Mouse (Mus musculus) intestine, embryonic 15.5 days (tissue): Measurements from ENCODE around the gene Rabif. TPM values are rescaled to one million over a fixed set of nuclear protein-coding genes. Genes with fewer than 3 reads are reported as not detected.
A peak's percentile ranks its signal among the peaks of the same experiment; 100 is the strongest.

Experiments
- ATAC-seq: fragments of 200-750 bp; cut with Nextera tagmentation; 2 replicates; pipeline ENCODE4 v1.8.0; 2017; ENCODE audit warnings: moderate TSS enrichment, moderate library complexity
- H3K27ac ChIP-seq: fragments of 300-500 bp; sonication (generic); 2 replicates; pipeline ENCODE4 v1.5.1; 2015; ENCODE audit warnings: mild to moderate bottlenecking, inconsistent platforms
- H3K27me3 ChIP-seq: fragments of 300-500 bp; sonication (generic); replicated peaks from 2 replicates; pipeline ENCODE4 v1.6.1; 2015; ENCODE audit warnings: inconsistent platforms
- H3K36me3 ChIP-seq: fragments of 300-500 bp; sonication (generic); 2 replicates; pipeline ENCODE4 v1.6.1; 2015; ENCODE audit warnings: inconsistent platforms
- H3K4me1 ChIP-seq: fragments of 300-500 bp; sonication (generic); replicated peaks from 2 replicates; pipeline ENCODE4 v1.6.1; 2015; ENCODE audit warnings: inconsistent platforms
- H3K4me2 ChIP-seq: fragments of 300-500 bp; sonication (generic); replicated peaks from 2 replicates; pipeline ENCODE4 v1.6.1; 2015; ENCODE audit warnings: mild to moderate bottlenecking, inconsistent platforms
- H3K4me3 ChIP-seq: fragments of 300-500 bp; sonication (generic); replicated peaks from 2 replicates; pipeline ENCODE4 v1.5.1; 2015; ENCODE audit warnings: inconsistent platforms
- H3K9ac ChIP-seq: fragments of 300-500 bp; sonication (generic); 2 replicates; pipeline ENCODE4 v1.6.1; 2015; ENCODE audit warnings: inconsistent platforms
- H3K9me3 ChIP-seq: fragments of 300-500 bp; sonication (generic); 2 replicates; pipeline ENCODE4 v1.6.1; 2016; ENCODE audit warnings: inconsistent platforms
- WGBS: fragments of 180-500 bp; shearing (Covaris S2); methylation state at CpG from one replicate; pipeline ENCODE4 v1.1.7; 2015; 5-methylcytosine and 5-hydroxymethylcytosine counted together
- polyA plus RNA-seq: library from polyadenylated mRNA; unstranded; fragments of >200 nt; fragmentation: Nextera tagmentation; extraction: Ambion mirVana; gene quantifications from 2 replicates; pipeline ENCODE4 v1.2.1, GENCODE M21; 2015

The Rabif gene
- polyA plus RNA-seq, 1 experiment from 2014 or later = 38.7 TPM

DNA sequence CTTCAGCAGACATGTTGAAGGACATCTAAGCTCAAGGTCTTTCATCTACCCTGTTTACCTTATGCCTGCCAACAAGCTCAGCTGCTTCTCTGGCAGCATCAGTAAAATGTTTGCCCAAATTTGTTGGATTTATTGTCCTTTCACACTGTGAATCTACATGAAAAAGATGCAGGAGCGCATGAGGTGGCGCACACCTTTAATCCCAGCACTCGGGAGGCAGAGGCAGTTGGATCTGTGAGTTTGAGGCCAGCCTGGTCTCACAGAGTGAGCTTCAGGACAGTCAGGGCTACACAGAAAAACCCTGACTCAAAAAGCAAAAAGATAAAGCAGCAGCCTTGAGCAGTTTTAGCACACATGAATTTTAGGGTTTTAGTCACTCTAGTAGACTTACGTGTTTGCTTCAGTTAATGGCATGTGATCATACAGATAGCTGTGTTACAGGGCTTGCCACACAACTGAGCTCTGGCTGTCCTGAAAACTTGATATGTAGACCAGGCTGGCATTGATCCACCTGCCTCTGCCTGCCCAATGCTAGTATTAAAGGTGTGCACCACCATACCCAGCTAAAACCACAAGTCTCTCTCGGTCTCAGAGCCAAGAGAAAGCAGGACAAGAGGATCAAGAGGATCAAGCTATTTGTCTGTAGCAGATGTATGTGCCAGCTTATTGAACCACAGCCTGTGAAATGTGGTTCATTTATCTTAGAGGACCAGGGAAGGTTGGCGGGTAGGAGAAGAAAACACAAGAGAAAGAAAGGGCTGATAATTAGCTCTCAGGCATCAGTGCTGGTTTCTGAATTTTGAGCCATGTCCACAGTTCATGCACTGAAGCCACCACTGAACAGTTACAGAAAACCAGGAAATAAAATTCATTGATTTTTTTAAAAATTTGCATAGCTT is 3.3 kb upstream of the Rabif start:
- ATAC-seq = no peak
- Histone ChIP-seq H3K9ac (no peak overlapping the region), H3K4me2 (no peak overlapping the region), H3K27ac (no peak overlapping the region), H3K36me3 (peaks cover 16% of the 10 kb centered on the region), H3K9me3 (no peaks in the 10 kb centered on the region), H3K27me3 (no peaks in the 10 kb centered on the region), H3K4me3 (no peak overlapping the region), H3K4me1 (peaks cover 7% of the 10 kb centered on the region; the same call in 1 of the 2 replicates)
- 90% methylated on average over 6 of the region's 6 CpGs for WGBS

DNA sequence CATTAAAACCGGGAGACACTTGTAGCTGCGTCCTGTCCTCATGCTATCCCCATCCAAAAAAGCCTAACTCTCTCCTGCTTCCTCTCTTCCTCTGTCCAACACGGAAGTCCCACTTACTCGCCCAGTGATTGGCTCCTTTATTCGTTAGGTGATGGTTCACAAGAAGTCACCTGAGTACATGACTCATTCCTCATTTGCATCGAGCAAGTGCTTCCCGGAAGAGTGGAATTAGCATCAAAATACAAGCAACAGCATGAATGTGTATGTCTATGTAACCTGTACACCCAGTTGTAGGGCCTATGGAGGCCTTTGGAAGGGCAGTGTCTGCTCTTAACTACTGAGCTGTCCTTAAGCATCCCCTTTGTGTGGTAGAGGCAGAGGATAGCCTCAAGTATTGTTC is 2.2 kb upstream of the Rabif start:
- ATAC-seq = no peak

GRCm38 (mm10) chr1:134493496-134493895 is 952 bp upstream of the Rabif start:
- no peak for ATAC-seq
- Histone ChIP-seq H3K4me1 (peaks cover 7% of the 10 kb centered on the region; the same call in 1 of the 2 replicates), H3K27ac (no peak overlapping the region), H3K36me3 (peaks cover 12% of the 10 kb centered on the region), H3K27me3 (no peaks in the 10 kb centered on the region), H3K9me3 (no peaks in the 10 kb centered on the region), H3K4me2 (no peak overlapping the region), H3K4me3 (no peak overlapping the region), H3K9ac (no peak overlapping the region)
- 72% methylated on average over 2 of the region's 2 CpGs for WGBS

More for the DNA sequence above, 2.2 kb upstream of the Rabif start:
- Histone ChIP-seq H3K4me3 (no peak overlapping the region), H3K27ac (no peak overlapping the region), H3K27me3 (no peaks in the 10 kb centered on the region), H3K9me3 (no peaks in the 10 kb centered on the region), H3K9ac (no peak overlapping the region), H3K4me1 (peaks cover 7% of the 10 kb centered on the region; the same call in 1 of the 2 replicates), H3K36me3 (peaks cover 16% of the 10 kb centered on the region), H3K4me2 (no peak overlapping the region)
- 77% methylated on average over 7 of the region's 7 CpGs for WGBS

DNA sequence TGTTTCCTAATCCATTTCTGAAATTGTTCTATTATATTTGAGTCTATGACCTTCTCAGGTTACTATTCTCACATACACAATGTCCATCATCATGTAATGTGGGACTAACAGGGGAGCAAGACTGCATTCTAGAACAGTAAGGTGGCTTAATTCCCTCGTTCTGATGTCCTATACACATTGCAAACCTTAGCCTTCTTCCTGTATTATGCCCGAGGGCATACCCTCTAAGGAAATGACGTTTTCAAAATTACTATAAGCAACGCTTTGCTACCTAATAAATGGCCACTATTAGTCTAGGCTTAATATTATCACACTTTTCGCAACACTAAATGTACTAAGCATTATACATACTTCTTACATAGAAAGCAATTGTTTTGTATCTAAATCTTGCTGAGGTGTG is 492 bp upstream of the Rabif start:
- Histone ChIP-seq H3K36me3 (peaks cover 8% of the 10 kb centered on the region; the same call in 1 of the 2 replicates), H3K9ac (peak overlapping the region; percentile 78; the same call in 1 of the 2 replicates), H3K27me3 (no peaks in the 10 kb centered on the region), H3K4me2 (peak overlapping the region; percentile 70), H3K4me1 (peaks cover 7% of the 10 kb centered on the region; the same call in 1 of the 2 replicates), H3K9me3 (no peaks in the 10 kb centered on the region), H3K27ac (peak overlapping the region; percentile 96; the same call in 1 of the 2 replicates), H3K4me3 (peak overlapping the region; percentile 78)
- 18% methylated on average over 5 of the region's 5 CpGs for WGBS
- ATAC-seq = no peak

GRCm38 (mm10) chr1:134495216-134495539 is 730 bp downstream of the Rabif start:
- H3K4me3 ChIP-seq = peak overlapping the region; percentile 78
- peak overlapping the region; percentile 78 for H3K9ac ChIP-seq
- 17% methylated on average over 5 of the region's 5 CpGs for WGBS
- H3K27ac ChIP-seq = peak overlapping the region; percentile 96
- H3K4me2 ChIP-seq = peak overlapping the region; percentile 70
- no peaks in the 10 kb centered on the region for H3K9me3 ChIP-seq
- H3K36me3 ChIP-seq = no peaks in the 10 kb centered on the region
- peaks cover 7% of the 10 kb centered on the region; the same call in 1 of the 2 replicates for H3K4me1 ChIP-seq
- no peaks in the 10 kb centered on the region for H3K27me3 ChIP-seq
- ATAC-seq = no peak

GRCm38 (mm10) chr1:134495991-134496390 is 1.5 kb downstream of the Rabif start:
- WGBS = 79% methylated on average over 10 of the region's 10 CpGs
- no peak overlapping the region for H3K9ac ChIP-seq
- no peak for ATAC-seq
- peak overlapping the region; percentile 70 for H3K4me2 ChIP-seq
- H3K36me3 ChIP-seq = no peaks in the 10 kb centered on the region
- no peaks in the 10 kb centered on the region for H3K27me3 ChIP-seq
- no peaks in the 10 kb centered on the region for H3K9me3 ChIP-seq
- H3K4me3 ChIP-seq = no peak overlapping the region
- peaks cover 7% of the 10 kb centered on the region; the same call in 1 of the 2 replicates for H3K4me1 ChIP-seq
- no peak overlapping the region for H3K27ac ChIP-seq

DNA sequence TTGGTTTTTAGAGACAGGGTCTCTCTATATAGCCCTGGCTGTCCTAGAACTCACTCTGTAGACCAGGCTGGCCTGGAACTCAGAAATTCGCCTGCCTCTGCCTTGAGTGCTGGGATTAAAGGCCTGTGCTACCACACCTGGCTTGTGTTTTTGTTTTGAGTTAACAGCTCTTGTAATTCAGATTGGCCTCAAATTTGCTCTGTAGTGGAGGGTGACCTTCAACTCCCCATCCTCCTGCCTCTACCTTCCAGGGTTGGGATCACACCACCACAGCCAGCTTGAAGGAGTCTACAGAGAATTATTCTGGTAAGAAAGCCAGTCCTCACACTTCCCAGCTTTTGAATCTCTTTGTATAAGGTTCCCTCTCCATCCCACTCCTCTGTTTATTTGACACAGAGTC is 6.5 kb downstream of the Rabif start:
- 94% methylated on average over 1 of the region's 1 CpGs for WGBS
- H3K36me3 ChIP-seq = peaks cover 9% of the 10 kb centered on the region; the same call in 1 of the 2 replicates
- peaks cover 2% of the 10 kb centered on the region; the same call in 1 of the 2 replicates for H3K4me1 ChIP-seq
- no peaks in the 10 kb centered on the region for H3K9me3 ChIP-seq
- H3K4me2 ChIP-seq = no peak overlapping the region
- ATAC-seq = no peak
- H3K27me3 ChIP-seq = no peaks in the 10 kb centered on the region
- H3K4me3 ChIP-seq = no peak overlapping the region
- H3K27ac ChIP-seq = no peak overlapping the region
- H3K9ac ChIP-seq = no peak overlapping the region

- Histone ChIP-seq H3K9ac (no peak overlapping the region), H3K27ac (no peak overlapping the region), H3K4me2 (no peak overlapping the region), H3K9me3 (no peaks in the 10 kb centered on the region), H3K4me1 (no peaks in the 10 kb centered on the region), H3K4me3 (no peak overlapping the region), H3K27me3 (no peaks in the 10 kb centered on the region), H3K36me3 (peaks cover 28% of the 10 kb centered on the region)
- no peak for ATAC-seq
- 91% methylated on average over 8 of the region's 8 CpGs for WGBS
These were observed 11.8 kb downstream of the Rabif start for GRCm38 (mm10) chr1:134506201-134506600.

- Histone ChIP-seq H3K9ac (no peak overlapping the region), H3K4me3 (no peak overlapping the region), H3K36me3 (peaks cover 22% of the 10 kb centered on the region), H3K4me2 (no peak overlapping the region), H3K9me3 (no peaks in the 10 kb centered on the region), H3K27me3 (no peaks in the 10 kb centered on the region), H3K27ac (no peak overlapping the region), H3K4me1 (peaks cover 7% of the 10 kb centered on the region; the same call in 1 of the 2 replicates)
- WGBS = 56% methylated on average over 7 of the region's 7 CpGs
- ATAC-seq = no peak
These were observed 15.6 kb downstream of the Rabif start for GRCm38 (mm10) chr1:134510018-134510417.

GRCm38 (mm10) chr1:134512183-134512582 is 17.7 kb downstream of the Rabif start:
- ATAC-seq = no peak
- no peaks in the 10 kb centered on the region for H3K27me3 ChIP-seq
- H3K36me3 ChIP-seq = peaks cover 8% of the 10 kb centered on the region; the same call in 1 of the 2 replicates
- no peak overlapping the region for H3K27ac ChIP-seq
- no peak overlapping the region for H3K4me2 ChIP-seq
- peaks cover 12% of the 10 kb centered on the region; the same call in 1 of the 2 replicates for H3K4me1 ChIP-seq
- no peak overlapping the region for H3K4me3 ChIP-seq
- no peak overlapping the region for H3K9ac ChIP-seq
- H3K9me3 ChIP-seq = no peaks in the 10 kb centered on the region
- 61% methylated on average over 4 of the region's 4 CpGs for WGBS

DNA sequence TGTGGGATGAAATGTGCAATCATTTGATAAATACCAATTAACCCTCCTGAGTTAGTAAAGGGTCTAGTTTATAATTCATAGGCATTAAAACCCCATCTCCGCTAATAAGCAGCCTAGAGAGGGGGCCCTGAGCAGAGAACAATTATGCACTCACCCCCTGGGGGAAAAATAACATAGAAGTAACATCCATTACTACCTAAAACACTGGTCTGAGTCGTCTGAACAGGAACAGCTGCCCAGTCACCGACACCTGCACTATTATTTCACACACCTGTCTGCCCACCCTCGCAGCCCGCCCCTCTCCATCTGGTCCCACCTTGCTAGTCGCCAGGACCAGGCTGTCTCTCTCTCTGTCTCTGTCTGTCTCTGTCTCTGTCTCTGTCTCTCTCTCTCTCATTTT is 18.1 kb downstream of the Rabif start:
- no peak overlapping the region for H3K4me3 ChIP-seq
- 59% methylated on average over 6 of the region's 6 CpGs for WGBS
- no peaks in the 10 kb centered on the region for H3K9me3 ChIP-seq
- no peak overlapping the region for H3K27ac ChIP-seq
- no peak overlapping the region for H3K9ac ChIP-seq
- H3K27me3 ChIP-seq = no peaks in the 10 kb centered on the region
- no peak for ATAC-seq
- H3K36me3 ChIP-seq = 0 out of 2 replicates have a peak, but pooled peaks cover 5% of the 10 kb centered on the region
- peaks cover 12% of the 10 kb centered on the region; the same call in 1 of the 2 replicates for H3K4me1 ChIP-seq
- peak overlapping the region; percentile 92 for H3K4me2 ChIP-seq

- Histone ChIP-seq H3K27me3 (no peaks in the 10 kb centered on the region), H3K36me3 (0 out of 2 replicates have a peak, but pooled peaks cover 1% of the 10 kb centered on the region), H3K4me3 (peak overlapping the region; percentile 43), H3K27ac (no peak overlapping the region), H3K4me1 (peaks cover 12% of the 10 kb centered on the region; the same call in 1 of the 2 replicates), H3K9me3 (no peaks in the 10 kb centered on the region), H3K9ac (peak overlapping the region; percentile 56), H3K4me2 (peak overlapping the region; percentile 92)
- WGBS = 2% methylated on average over 38 of the region's 38 CpGs
- ATAC-seq = peak; percentile 84
These were observed 18.9 kb downstream of the Rabif start for GRCm38 (mm10) chr1:134513312-134513860.
